Mouse (Mus musculus) yolk sac, embryonic 10.5 days (tissue): ENCODE results near the gene Jup.

Experiments
- DNase-seq: peaks from one replicate; pipeline ENCODE4 v3.0.0-alpha.2; 2017; ENCODE audit warnings: low spot score

Jup gene

DNA sequence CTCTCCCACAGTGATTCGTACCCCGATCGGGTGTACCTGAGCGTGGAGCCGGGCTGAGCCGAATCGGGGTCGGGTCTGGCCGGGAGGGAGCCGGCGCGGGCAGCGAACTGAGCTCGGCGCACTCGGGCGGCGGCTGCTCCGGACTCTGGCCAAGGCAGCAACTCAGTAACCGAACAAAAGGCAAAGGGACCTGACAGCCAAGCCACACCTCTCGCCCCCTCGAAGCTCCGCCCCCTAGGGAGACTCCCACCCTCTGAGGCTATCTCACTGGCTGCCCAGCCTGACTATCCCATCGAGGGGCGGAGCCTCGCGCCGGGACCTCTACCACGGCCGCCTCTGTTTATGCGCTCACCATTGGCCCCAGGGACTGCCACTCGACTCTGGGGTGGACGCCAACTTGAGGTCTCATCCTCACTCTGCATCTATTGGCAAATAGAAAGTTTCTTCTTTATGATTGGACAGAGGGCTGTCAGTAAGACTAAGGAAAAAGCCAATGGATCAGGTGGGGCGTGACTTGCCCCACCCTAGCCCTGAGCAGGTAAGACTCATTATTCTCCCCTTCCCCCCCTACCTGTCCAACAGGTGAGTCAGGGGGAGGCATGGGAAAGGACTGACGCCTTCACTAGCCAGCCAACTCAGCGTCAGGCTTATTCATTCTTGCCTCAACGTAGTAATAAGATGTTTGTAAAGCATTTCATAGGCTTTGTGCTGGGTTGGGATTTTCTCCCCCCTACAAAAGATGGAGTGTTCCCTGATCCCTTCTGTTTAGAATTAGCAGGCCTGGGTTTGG is at the start of gene Jup:
Gene Jup (minus strand): TSS at position 164 of the 790 bp plus-strand sequence.
- DNase-seq: peak; percentile 100

GRCm38 (mm10) chr11:100442625-100443024 is 45.1 kb upstream of the Jup start:
- DNase-seq: no peak

- DNase-seq: no peak
Measured at GRCm38 (mm10) chr11:100441797-100442196, 44.2 kb upstream of the Jup start, which contains the start of the genes Nt5c3b and Klhl10. Gene Nt5c3b, minus strand, starts transcription at chr11:100441808. Gene Klhl10, plus strand, starts transcription at chr11:100441917.

DNA sequence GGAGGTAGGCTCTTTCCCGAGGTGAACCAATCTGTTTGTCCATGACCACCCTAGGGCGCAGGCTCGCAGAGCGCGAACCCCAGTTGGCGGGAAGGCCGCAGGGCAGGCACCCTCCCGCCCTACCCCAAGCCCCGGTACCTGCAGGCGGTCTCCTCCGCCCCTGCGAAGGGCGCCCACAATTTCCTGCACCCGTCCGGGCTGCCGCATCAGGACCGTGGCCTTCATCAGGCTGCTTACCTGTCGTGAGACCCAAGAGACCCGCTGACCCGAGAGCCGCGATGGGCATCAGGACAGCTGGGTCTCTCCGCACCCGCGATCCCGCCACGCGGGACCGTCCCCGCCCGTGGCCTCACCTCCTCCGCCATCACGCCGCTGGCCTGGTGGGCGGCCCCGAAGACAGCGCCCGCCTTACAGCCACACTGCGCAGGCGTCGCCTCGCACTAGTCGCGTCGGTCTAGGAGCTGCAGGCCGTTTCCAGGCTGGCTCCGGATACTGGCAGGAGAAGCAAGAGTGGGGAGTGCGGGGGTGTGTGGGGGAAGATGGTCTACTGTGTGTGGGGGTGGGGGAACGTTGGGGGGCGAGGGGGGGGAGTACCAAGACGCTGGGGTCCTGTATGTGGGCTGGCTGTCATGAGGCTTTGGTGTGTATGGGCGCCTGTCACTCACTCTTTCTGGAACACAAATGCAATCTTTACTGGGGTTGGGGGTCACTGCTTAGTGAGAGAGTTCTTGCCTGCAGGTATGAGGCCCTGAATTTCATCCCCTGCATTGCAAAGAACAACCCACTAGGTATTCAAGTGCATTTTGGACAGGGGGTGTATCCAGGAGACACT is 43.3 kb upstream of the Jup start:
- DNase-seq: peak; percentile 76

DNA sequence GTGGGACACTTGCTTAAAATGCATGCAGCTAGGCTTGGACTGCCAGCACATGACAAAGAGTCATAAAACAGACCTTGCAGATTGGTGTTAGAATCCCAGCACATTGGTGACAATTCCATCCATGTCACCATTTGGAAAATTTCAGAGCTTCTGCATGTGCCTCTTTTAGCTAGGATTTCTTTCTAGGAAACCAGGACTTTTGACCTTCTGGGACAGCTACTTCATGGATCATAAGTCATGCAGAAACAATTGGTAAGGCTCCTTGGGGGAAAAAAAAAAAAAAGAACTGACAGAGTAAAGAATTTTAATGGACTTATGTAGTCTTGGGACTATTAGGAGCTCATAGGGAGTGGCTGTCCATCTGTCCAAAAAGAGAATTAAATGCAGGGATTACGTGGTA is 40.3 kb upstream of the Jup start:
- DNase-seq: no peak

- DNase-seq: no peak
Measured at GRCm38 (mm10) chr11:100435678-100436246, 38.2 kb upstream of the Jup start.

GRCm38 (mm10) chr11:100432002-100432401 is 34.4 kb upstream of the Jup start:
- peak; percentile 79 for DNase-seq

DNA sequence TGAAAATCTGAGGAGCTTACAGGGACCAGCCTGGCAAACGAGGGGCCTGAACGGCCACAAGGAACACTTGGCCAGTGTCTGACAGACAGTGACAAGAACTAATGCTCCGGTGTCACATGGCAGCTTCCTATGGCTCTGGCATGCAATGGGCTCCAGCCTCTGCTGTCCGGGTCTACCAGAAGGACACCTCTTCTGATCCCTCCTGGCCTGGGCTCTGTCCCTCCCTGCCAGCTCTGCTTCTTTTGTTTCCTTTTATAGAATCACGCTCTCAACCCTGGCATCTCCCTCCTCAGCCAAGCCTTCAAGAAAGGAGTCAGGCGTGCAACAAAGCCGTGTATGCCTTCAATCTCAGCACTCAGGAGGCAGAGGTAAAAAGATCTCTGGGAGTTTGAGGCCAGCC is 32.5 kb upstream of the Jup start:
- DNase-seq: no peak

DNA sequence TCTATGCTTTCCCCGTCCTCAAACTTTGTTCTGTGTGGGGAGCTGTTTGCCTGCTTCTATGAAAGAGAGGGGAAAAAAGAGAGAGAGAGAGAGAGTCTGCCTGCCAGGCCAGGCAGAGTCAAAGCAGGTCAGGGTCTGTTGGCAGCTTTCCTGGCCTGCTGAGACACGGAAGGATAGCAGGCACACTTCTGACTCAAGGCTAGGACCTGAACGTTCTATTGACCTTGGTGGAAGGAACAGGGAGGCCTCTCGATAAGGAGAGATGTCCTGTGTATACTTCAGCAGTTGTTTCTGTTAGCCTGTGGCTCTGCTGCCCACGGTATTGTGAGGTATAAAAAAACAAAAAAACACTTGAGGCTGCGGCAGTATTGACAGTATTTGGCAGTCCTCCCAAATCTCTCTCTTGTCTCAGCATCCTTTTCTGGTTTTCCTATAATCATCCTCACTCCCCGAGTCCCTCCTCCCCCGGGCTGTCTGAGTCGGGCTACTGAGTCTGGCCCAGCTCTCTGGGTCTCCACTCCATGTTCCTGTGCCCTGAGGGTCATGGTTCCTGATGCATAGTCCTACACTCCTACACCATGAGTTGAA is 31.1 kb upstream of the Jup start:
- no peak for DNase-seq

DNA sequence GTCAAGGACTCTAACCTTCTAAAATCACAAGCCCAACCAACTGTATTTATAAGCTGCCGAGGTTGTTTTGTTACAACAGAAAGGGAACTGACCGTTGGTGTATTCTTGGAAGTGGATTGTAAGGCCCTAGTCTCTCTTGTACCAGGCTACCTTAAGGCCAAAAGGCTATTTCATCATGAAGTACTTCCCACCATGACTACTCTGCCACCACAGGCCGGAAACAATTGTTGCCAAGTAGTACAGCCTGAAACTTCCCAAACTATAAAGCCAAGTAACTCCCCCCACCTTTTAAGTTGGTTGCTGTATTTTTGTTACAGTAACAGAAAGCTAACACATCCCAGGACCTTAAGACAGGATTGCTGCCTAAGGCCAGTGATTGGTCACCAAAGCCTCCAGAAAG is 29.3 kb upstream of the Jup start:
- DNase-seq: no peak

DNA sequence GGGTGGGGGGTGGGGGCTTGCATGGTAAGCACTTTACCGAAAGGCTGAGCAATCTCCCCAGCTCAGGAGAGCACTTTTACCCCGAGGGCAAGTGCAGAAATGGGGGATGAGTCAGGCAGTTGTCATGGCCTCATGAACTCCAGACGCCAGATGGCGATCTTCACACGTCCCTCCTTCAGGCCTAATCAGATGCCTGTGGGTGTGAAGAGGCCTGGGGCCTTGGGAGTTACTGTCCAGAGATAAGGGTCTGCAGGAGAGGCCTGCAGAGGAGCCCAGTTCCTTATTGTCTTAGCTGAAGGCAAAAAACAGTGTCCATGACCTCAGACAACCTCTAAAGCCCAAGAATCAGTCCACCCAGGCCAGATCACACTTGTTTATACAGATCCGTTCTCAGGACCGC is 28.3 kb upstream of the Jup start:
- DNase-seq: peak; percentile 80

GRCm38 (mm10) chr11:100423836-100424235 is 26.3 kb upstream of the Jup start:
- no peak for DNase-seq

GRCm38 (mm10) chr11:100421537-100421936 is 24.0 kb upstream of the Jup start:
- no peak for DNase-seq

GRCm38 (mm10) chr11:100414914-100415822 is 17.6 kb upstream of the Jup start, which contains the start of gene Fkbp10:
Gene Fkbp10, plus strand, starts transcription at chr11:100415697.
- DNase-seq: peak; percentile 81

DNA sequence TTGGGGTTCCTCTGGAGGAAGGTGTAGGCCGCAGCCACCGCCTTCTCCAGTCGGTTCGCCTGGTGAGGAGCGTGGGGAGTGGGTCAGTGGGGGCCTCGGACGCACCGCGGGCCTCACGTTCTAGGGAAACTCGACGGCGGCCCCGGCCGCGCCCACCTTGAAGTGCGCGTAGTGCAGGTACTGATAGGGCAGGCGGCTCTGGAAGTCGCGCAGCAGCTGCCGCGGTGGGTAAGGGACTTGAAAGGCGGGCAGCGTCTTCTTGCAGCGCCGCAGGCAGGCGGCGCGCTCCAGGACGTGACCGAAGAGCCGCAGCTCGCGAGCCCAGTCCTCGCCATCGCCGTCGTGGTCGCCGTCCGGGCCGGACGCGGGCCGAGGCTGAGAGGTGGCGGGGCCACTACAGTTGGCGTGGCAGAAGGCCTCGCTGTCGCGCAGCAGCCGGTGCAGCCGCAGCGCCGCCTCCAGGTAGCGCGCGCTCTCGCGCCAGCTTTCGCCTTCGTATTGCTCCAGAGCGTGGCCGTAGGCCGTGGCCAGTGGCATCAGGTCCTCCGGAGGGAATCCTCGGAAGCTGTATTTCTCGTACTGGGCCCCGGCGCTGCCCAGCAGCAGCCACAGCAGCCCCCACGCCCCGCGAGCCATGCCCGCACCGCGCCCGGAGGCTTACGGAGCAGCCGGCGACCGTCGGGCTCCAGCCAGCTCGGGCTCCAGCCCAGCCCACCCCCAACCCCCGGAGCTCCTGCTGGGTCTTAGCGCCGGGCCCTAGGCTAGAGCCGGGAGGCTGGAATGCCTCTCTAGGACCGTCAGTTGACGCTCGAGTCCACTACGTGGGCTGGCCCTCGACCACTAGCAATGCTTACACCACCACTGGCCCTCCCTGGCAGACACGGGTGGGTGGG is 16.7 kb upstream of the Jup start, which contains the start of gene P3h4:
Gene P3h4 (minus strand): TSS at position 816 of the 893 bp plus-strand sequence.
- DNase-seq: peak; percentile 90

GRCm38 (mm10) chr11:100413541-100413940 is 16.0 kb upstream of the Jup start:
- no peak for DNase-seq

DNA sequence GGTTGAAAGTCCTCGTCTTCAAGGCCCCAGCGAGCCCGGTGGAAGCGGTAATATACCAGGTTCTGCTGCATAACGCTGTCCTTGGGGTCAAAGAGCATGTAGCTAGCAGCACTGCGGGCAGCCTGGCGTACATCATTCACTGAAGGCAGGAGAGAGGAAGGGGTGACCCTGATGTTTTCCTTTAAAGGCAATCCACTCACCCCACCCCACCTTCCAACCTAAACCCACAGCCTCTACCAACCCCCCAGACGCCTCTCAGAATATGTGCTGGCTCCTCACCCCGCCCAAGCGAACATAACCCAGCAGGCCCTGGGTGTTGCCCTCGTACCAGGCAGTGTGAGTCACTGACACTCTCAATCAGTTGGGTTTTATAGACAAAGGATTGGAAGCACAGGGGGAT is 14.2 kb upstream of the Jup start:
- DNase-seq: peak; percentile 51

- no peak for DNase-seq
Measured at GRCm38 (mm10) chr11:100409686-100410085, 12.1 kb upstream of the Jup start.

GRCm38 (mm10) chr11:100408835-100409462 is 11.4 kb upstream of the Jup start:
- DNase-seq: no peak
